In the genomic region with DNA sequence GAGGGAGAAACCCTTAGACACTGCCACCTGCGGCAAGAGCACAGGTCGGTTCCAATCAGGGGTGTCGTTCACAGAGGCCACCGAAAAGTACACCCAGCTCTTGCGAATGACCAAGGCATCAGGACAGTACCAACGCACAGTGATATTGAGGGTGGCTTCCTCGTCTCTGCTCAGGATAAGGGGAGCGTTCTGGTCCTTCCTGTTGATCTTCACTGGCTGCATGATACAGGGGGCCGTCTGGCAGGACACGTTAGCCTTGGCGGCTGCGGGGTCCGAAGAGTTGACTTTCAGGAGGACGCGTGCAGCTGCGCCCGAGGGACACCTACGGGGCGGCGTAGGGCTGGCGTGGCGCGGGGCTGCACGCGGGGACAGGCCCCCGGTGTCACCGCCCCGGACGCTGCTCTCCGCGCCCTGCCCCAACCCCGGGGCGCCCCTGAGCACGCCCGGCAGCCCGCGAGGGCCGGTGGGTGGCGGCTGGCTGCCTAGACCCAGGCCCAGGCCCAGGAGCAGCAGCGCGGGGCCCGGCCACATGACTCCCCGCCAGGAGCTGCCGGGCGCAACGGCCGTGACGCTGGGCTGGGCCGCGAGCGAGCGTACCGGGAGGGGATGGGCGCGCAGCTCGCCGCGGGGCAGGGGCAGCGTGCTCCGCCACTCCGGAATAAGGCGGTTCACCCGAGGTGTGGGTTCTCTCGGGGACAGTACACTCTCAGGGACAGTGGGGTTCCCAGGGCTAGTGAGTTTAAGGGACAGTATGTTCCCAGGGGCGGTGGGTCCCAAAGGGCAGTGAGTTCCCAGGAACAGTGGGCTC, we compare ENCODE assay signal across 8 mouse cellular contexts. TPM values are rescaled to one million over a fixed set of nuclear protein-coding genes. Genes with fewer than 3 reads are reported as not detected.
DNase-seq lines count a peak whose midpoint lies in the region; ATAC-seq and TF ChIP-seq lines count a peak whose summit lies in the region.

A gene (minus strand): TSS at position 532 of the 808 bp plus-strand sequence.

- no peak within 1 kb of the TSS for H3K27ac ChIP-seq in ES-E14 (ENCODE audit: insufficient read depth, low read depth, low read length, poor library complexity, severe bottlenecking)
- H3K27ac ChIP-seq in cortical plate, adult 2 months (ENCODE audit: insufficient read depth, low read length): no peak within 1 kb of the TSS
- H3K27ac ChIP-seq in heart, embryonic 10.5 days: peak within 1 kb of the TSS; percentile 89
- H3K27ac ChIP-seq in stomach, embryonic 14.5 days (ENCODE audit: low read length): no peak within 1 kb of the TSS

- DNase-seq in frontal cortex, postnatal 36 days (ENCODE audit: low spot score in 2 of 2): peak; percentile 21 to 42
- DNase-seq in frontal cortex, postnatal 25 days (ENCODE audit: low spot score in 2 of 2): no peak
- no peak for DNase-seq in ES-E14 (ENCODE audit: low read depth, low spot score)
- no peak for DNase-seq in heart, embryonic 10.5 days (ENCODE audit: low spot score)
- DNase-seq in kidney, postnatal 10 days: peak; percentile 61

- H3K9ac ChIP-seq in ES-E14 (ENCODE audit: insufficient read depth, low read depth, low read length, poor library complexity, severe bottlenecking): peak within 1 kb of the TSS; percentile 75
- peak within 1 kb of the TSS; percentile 65 for H3K9ac ChIP-seq in stomach, embryonic 14.5 days (replicated peaks; ENCODE audit: low read depth, low read length)

- no peak for TF ChIP-seq POLR2A in cortical plate, adult 2 months (IDR thresholded peaks at IDR 0.05; ENCODE audit: extremely low read depth, insufficient read depth, low read length)

- H3K27me3 ChIP-seq in heart, embryonic 10.5 days (ENCODE audit: insufficient read depth, poor library complexity, severe bottlenecking): peaks cover 38% of the 10 kb centered on the region
- H3K27me3 ChIP-seq in stomach, embryonic 14.5 days (ENCODE audit: control insufficient read depth, insufficient read depth, low read length): no peaks in the 10 kb centered on the region

- H3K36me3 ChIP-seq in ES-E14 (ENCODE audit: control insufficient read depth, insufficient read depth, low read length, poor library complexity, severe bottlenecking): no peaks in the 10 kb centered on the region
- no peaks in the 10 kb centered on the region for H3K36me3 ChIP-seq in heart, embryonic 10.5 days
- H3K36me3 ChIP-seq in stomach, embryonic 14.5 days (ENCODE audit: control insufficient read depth, insufficient read depth, low read length): no peaks in the 10 kb centered on the region

- WGBS in heart, embryonic 10.5 days: 2% methylated on average over 65 of the region's 65 CpGs
- WGBS in stomach, embryonic 14.5 days: 2% methylated on average over 55 of the region's 65 CpGs

- H3K4me2 ChIP-seq in stomach, embryonic 14.5 days (replicated peaks; ENCODE audit: low read depth, low read length): peak within 1 kb of the TSS; percentile 96

- in situ Hi-C loops in ES-E14 (cut with MboI; ENCODE audit: low sequenced_read_pairs in 2 of 2, unreplicated experiment in 2 of 2): no loop called here

- H3K9me3 ChIP-seq in ES-E14 (ENCODE audit: control insufficient read depth, insufficient read depth, low read depth, low read length): no peaks in the 10 kb centered on the region
- H3K9me3 ChIP-seq in heart, embryonic 10.5 days: no peaks in the 10 kb centered on the region
- no peaks in the 10 kb centered on the region for H3K9me3 ChIP-seq in stomach, embryonic 14.5 days (ENCODE audit: control insufficient read depth, low read depth, low read length)

- no peaks in the 10 kb centered on the region for H3K4me1 ChIP-seq in ES-E14 (ENCODE audit: control insufficient read depth in 2 of 2, insufficient read depth in 2 of 2, low read length in 2 of 2, poor library complexity in 1 of 2)
- H3K4me1 ChIP-seq in cortical plate, adult 2 months (ENCODE audit: control insufficient read depth, insufficient read depth, low read length): 0 out of 2 replicates have a peak, but pooled peaks cover 1% of the 10 kb centered on the region
- peaks cover 14% of the 10 kb centered on the region for H3K4me1 ChIP-seq in heart, embryonic 10.5 days
- no peaks in the 10 kb centered on the region for H3K4me1 ChIP-seq in stomach, embryonic 14.5 days (ENCODE audit: control insufficient read depth, insufficient read depth, low read length)

- TF ChIP-seq CTCF in cortical plate, adult 2 months (IDR thresholded peaks at IDR 0.05; ENCODE audit: extremely low read depth, insufficient read depth, low read length): no peak

- H3K4me3 ChIP-seq in ES-E14 (ENCODE audit: insufficient read depth in 1 of 2, low read depth in 1 of 2, low read length in 2 of 2, poor library complexity in 1 of 2, severe bottlenecking in 1 of 2): peak within 1 kb of the TSS; percentile 55 to 71
- peak within 1 kb of the TSS; percentile 36 for H3K4me3 ChIP-seq in cortical plate, adult 2 months (ENCODE audit: insufficient read depth, low read length)
- H3K4me3 ChIP-seq in heart, embryonic 10.5 days: peak within 1 kb of the TSS; percentile 78
- H3K4me3 ChIP-seq in stomach, embryonic 14.5 days (ENCODE audit: low read depth, low read length): peak within 1 kb of the TSS; percentile 47

- ATAC-seq in megakaryocyte progenitor cell, adult 5-6 weeks (replicated peaks; ENCODE audit: poor library complexity): peak; percentile 63
- ATAC-seq in stomach, embryonic 14.5 days (ENCODE audit: insufficient number of reproducible peaks, insufficient read depth, low FRiP score, low read depth): peak; percentile 61

TF ChIP-seq in ES-E14, 5 proteins besides CTCF, POLR2A, EP300 and RAD21:
- TF ChIP-seq MAFK (IDR thresholded peaks at IDR 0.05; ENCODE audit: insufficient read depth, low read depth, low read length) (no peak), ZC3H11A (IDR thresholded peaks at IDR 0.05; ENCODE audit: borderline replicate concordance, low read depth, low read length) (no peak), ZNF384 (IDR thresholded peaks at IDR 0.05; ENCODE audit: low read depth, low read length) (no peak), HCFC1 (IDR thresholded peaks at IDR 0.05; ENCODE audit: borderline replicate concordance, insufficient read depth, low read length) (no peak), CHD2 (IDR thresholded peaks at IDR 0.05; ENCODE audit: low read depth, low read length) (no peak)

RNA-seq across cellular contexts. Expression of the gene that starts here (rescaled TPM):
- total RNA-seq in ES-E14 (2012; rRNA removed): 0.09 and 0.11 TPM in 2 replicates
- 0.63 and 0.83 TPM in 2 replicates for polyA plus RNA-seq in cortical plate, adult 2 months (2012; rRNA removed)
- 0.05 and 0.13 TPM in 2 replicates for polyA plus RNA-seq in heart, embryonic 10.5 days (2016; fragmentation: Nextera tagmentation; extraction: Ambion mirVana)
- total RNA-seq in megakaryocyte progenitor cell, adult 5-6 weeks (2015): 0.05 TPM in 2 replicates
- 0.07 TPM in 1 of 2 replicates, not detected in the other for total RNA-seq in megakaryocyte progenitor cell, adult 5-6 weeks (2017)
- 0.20 and 0.24 TPM in 2 replicates for polyA plus RNA-seq in stomach, embryonic 14.5 days (2014; fragmentation: Nextera tagmentation; extraction: Ambion mirVana)

Comparison
In these comparisons a context has a peak if more than half of its experiments do, and no peak if none do; other contexts are left out.
1. DNase-seq: peak in frontal cortex, postnatal 36 days (2 of 2) and kidney, postnatal 10 days (single experiment); none in frontal cortex, postnatal 25 days (0 of 2), ES-E14 (single experiment) and heart, embryonic 10.5 days (single experiment).
2. Peak in ATAC-seq in megakaryocyte progenitor cell, adult 5-6 weeks; RNA of the gene not detected or under 1 TPM.
3. Peak in ATAC-seq, H3K4me3 ChIP-seq, H3K9ac ChIP-seq and H3K4me2 ChIP-seq in stomach, embryonic 14.5 days; RNA of the gene not detected or under 1 TPM.
4. Peak in every context shown above with its lines, with median percentiles within 50 percentile points of each other: H3K4me3 ChIP-seq.